Mouse (Mus musculus) kidney, postnatal 0 days (tissue): Measurements from ENCODE around the gene Hunk. TPM values are rescaled to one million over a fixed set of nuclear protein-coding genes. Genes with fewer than 3 reads are reported as not detected.

Experiments used
- ATAC-seq: fragments of 200-750 bp; cut with Nextera tagmentation; replicated peaks from 2 replicates; pipeline ENCODE4 v1.8.0; 2017; ENCODE audit warnings: low read depth, moderate number of reproducible peaks, moderate TSS enrichment, moderate library complexity; ENCODE audit not compliant: low FRiP score
- DNase-seq: peaks from one replicate; pipeline ENCODE4 v3.0.0-alpha.2; 2016; ENCODE audit warnings: low spot score
- H3K27ac ChIP-seq: fragments of 300-500 bp; sonication (generic); 2 replicates; pipeline ENCODE4 v1.5.1; 2014; ENCODE audit warnings: mild to moderate bottlenecking
- H3K27me3 ChIP-seq: fragments of 300-500 bp; sonication (generic); 2 replicates; pipeline ENCODE4 v1.6.1; 2014; ENCODE audit warnings: low read length, mixed read lengths; ENCODE audit not compliant: insufficient read depth
- H3K36me3 ChIP-seq: fragments of 300-500 bp; sonication (generic); 2 replicates; pipeline ENCODE4 v1.6.1; 2014; ENCODE audit warnings: low read length, mixed read lengths; ENCODE audit not compliant: insufficient read depth
- H3K4me1 ChIP-seq: fragments of 300-500 bp; sonication (generic); replicated peaks from 2 replicates; pipeline ENCODE4 v1.6.1; 2014; ENCODE audit warnings: antibody characterized with exemption, low read length, mixed read lengths; ENCODE audit not compliant: insufficient read depth
- H3K4me2 ChIP-seq: fragments of 300-500 bp; sonication (generic); 2 replicates; pipeline ENCODE4 v1.6.1; 2014; ENCODE audit warnings: mild to moderate bottlenecking, low read length, moderate library complexity, mixed read lengths
- H3K4me3 ChIP-seq: fragments of 300-500 bp; sonication (generic); replicated peaks from 2 replicates; pipeline ENCODE4 v1.5.1; 2014; ENCODE audit warnings: low read depth, low read length
- H3K9ac ChIP-seq: fragments of 300-500 bp; sonication (generic); 2 replicates; pipeline ENCODE4 v1.6.1; 2014; ENCODE audit warnings: low read depth, low read length
- H3K9me3 ChIP-seq: fragments of 300-500 bp; sonication (generic); replicated peaks from 2 replicates; pipeline ENCODE4 v1.6.1; 2016; ENCODE audit warnings: low read length, inconsistent platforms, mixed read lengths
- CTCF ChIP-seq: IDR thresholded peaks from 2 replicates; pipeline ENCODE4 v1.5.1; 2016; ENCODE audit warnings: antibody characterized with exemption, low read depth, mild to moderate bottlenecking, moderate library complexity
- WGBS: fragments of 180-500 bp; shearing (Covaris S2); extraction: QIAGEN DNeasy Blood & Tissue Kit; methylation state at CpG from one replicate; pipeline ENCODE4 v1.1.7; 2014; 5-methylcytosine and 5-hydroxymethylcytosine counted together
- polyA plus RNA-seq: library from polyadenylated mRNA; unstranded; fragments of >200 nt; fragmentation: Nextera tagmentation; extraction: Ambion mirVana; gene quantifications from 2 replicates; pipeline ENCODE4 v1.2.1, GENCODE M21; 2015

Hunk gene
- polyA plus RNA-seq, 1 experiment from 2014 or later: 6.9 TPM

DNA sequence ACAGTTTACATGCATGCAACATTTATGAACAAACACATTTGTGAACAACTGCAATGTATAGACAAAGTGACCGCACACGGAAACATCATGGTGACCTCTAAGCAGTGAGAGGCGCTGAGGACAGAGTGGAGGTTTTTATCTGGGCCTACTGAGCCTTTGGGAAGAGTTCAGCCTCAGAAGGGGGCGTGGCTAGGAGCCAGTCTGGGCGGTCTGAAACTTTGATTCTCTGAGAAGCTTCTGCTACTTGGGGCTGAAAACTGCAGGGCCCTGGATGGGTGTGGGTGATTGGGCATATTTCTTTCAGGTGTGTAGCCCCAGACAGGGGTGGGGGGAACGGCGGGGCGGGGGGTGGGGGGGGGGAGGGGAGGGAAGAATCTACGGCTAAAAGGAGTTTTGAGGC, 14.5 kb downstream of the Hunk start:
- Histone ChIP-seq H3K36me3 (0 out of 2 replicates have a peak, but pooled peaks cover 2% of the 10 kb centered on the region), H3K27ac (peak overlapping the region; percentile 47; the same call in 1 of the 2 replicates), H3K4me2 (no peak overlapping the region), H3K4me1 (peaks cover 30% of the 10 kb centered on the region), H3K9me3 (no peaks in the 10 kb centered on the region), H3K4me3 (no peak overlapping the region), H3K27me3 (no peaks in the 10 kb centered on the region), H3K9ac (no peak overlapping the region)
- ATAC-seq: peak; percentile 66
- DNase-seq: peak; percentile 81
- no peak for TF ChIP-seq CTCF
- 12% methylated on average over 6 of the region's 9 CpGs for WGBS

- Histone ChIP-seq H3K4me2 (no peak overlapping the region), H3K27ac (peak overlapping the region; percentile 47; the same call in 1 of the 2 replicates), H3K9me3 (no peaks in the 10 kb centered on the region), H3K36me3 (0 out of 2 replicates have a peak, but pooled peaks cover 2% of the 10 kb centered on the region), H3K4me1 (peaks cover 29% of the 10 kb centered on the region), H3K9ac (no peak overlapping the region), H3K4me3 (no peak overlapping the region), H3K27me3 (no peaks in the 10 kb centered on the region)
- ATAC-seq (no peak), DNase-seq (no peak)
- WGBS: 31% methylated on average over 12 of the region's 12 CpGs
- no peak for TF ChIP-seq CTCF
These were observed 15.3 kb downstream of the Hunk start for GRCm38 (mm10) chr16:90400906-90401666.

- H3K4me2 ChIP-seq: no peak overlapping the region
- DNase-seq: no peak
- no peak overlapping the region for H3K4me3 ChIP-seq
- no peak for ATAC-seq
- H3K9ac ChIP-seq: no peak overlapping the region
- H3K27me3 ChIP-seq: no peaks in the 10 kb centered on the region
- H3K36me3 ChIP-seq: no peaks in the 10 kb centered on the region
- no peak for TF ChIP-seq CTCF
- 43% methylated on average over 7 of the region's 7 CpGs for WGBS
- peak overlapping the region; percentile 50; the same call in 1 of the 2 replicates for H3K27ac ChIP-seq
- H3K4me1 ChIP-seq: peaks cover 24% of the 10 kb centered on the region
- H3K9me3 ChIP-seq: no peaks in the 10 kb centered on the region
These were observed 16.5 kb downstream of the Hunk start for GRCm38 (mm10) chr16:90402292-90402691.

GRCm38 (mm10) chr16:90405195-90405594, 19.4 kb downstream of the Hunk start:
- ATAC-seq (no peak), DNase-seq (no peak)
- Histone ChIP-seq H3K4me2 (no peak overlapping the region), H3K4me1 (peaks cover 36% of the 10 kb centered on the region), H3K9me3 (no peaks in the 10 kb centered on the region), H3K27ac (0 out of 2 replicates have a peak overlapping the region, but pooled peaks have one; percentile 14), H3K36me3 (no peaks in the 10 kb centered on the region), H3K27me3 (no peaks in the 10 kb centered on the region), H3K9ac (no peak overlapping the region), H3K4me3 (no peak overlapping the region)
- no peak for TF ChIP-seq CTCF
- 68% methylated on average over 3 of the region's 3 CpGs for WGBS

- H3K9me3 ChIP-seq: no peaks in the 10 kb centered on the region
- peaks cover 34% of the 10 kb centered on the region for H3K4me1 ChIP-seq
- 0 out of 2 replicates have a peak overlapping the region, but pooled peaks have one; percentile 14 for H3K27ac ChIP-seq
- no peaks in the 10 kb centered on the region for H3K27me3 ChIP-seq
- no peak overlapping the region for H3K9ac ChIP-seq
- H3K4me3 ChIP-seq: no peak overlapping the region
- H3K4me2 ChIP-seq: no peak overlapping the region
- no peaks in the 10 kb centered on the region for H3K36me3 ChIP-seq
- ATAC-seq (peak; percentile 21; the same call in 1 of the 2 replicates), DNase-seq (no peak)
- TF ChIP-seq CTCF: no peak
- 22% methylated on average over 6 of the region's 6 CpGs for WGBS
These were observed 19.8 kb downstream of the Hunk start for GRCm38 (mm10) chr16:90405599-90405998.

- Histone ChIP-seq H3K4me1 (peaks cover 22% of the 10 kb centered on the region), H3K9ac (no peak overlapping the region), H3K4me2 (0 out of 2 replicates have a peak overlapping the region, but pooled peaks have one; percentile 13), H3K27ac (peak overlapping the region; percentile 82), H3K9me3 (no peaks in the 10 kb centered on the region), H3K4me3 (no peak overlapping the region), H3K36me3 (no peaks in the 10 kb centered on the region), H3K27me3 (no peaks in the 10 kb centered on the region)
- no peak for TF ChIP-seq CTCF
- WGBS: 16% methylated on average over 12 of the region's 12 CpGs
- peak; percentile 92 for DNase-seq
- ATAC-seq: peak; percentile 53
These were observed 21.9 kb downstream of the Hunk start for GRCm38 (mm10) chr16:90407541-90408289.
